Mouse (Mus musculus) stomach, postnatal 0 days (tissue): ENCODE results near the gene Col6a6. TPM values are rescaled to one million over a fixed set of nuclear protein-coding genes. Genes with fewer than 3 reads are reported as not detected.

Experiments
- ATAC-seq: fragments of 200-750 bp; cut with Nextera tagmentation; 2 replicates; pipeline ENCODE4 v1.8.0; 2017; ENCODE audit not compliant: low FRiP score, low TSS enrichment
- DNase-seq: peaks from one replicate; pipeline ENCODE4 v3.0.0-alpha.2; 2016; ENCODE audit warnings: low spot score
- H3K27ac ChIP-seq: fragments of 300-500 bp; sonication (generic); replicated peaks from 2 replicates; pipeline ENCODE4 v1.5.1; 2014; ENCODE audit warnings: mild to moderate bottlenecking, control low read depth
- H3K27me3 ChIP-seq: fragments of 300-500 bp; sonication (generic); 2 replicates; pipeline ENCODE4 v1.6.1; 2014; ENCODE audit warnings: low read length; ENCODE audit not compliant: control insufficient read depth, insufficient read depth
- H3K36me3 ChIP-seq: fragments of 300-500 bp; sonication (generic); 2 replicates; pipeline ENCODE4 v1.6.1; 2014; ENCODE audit warnings: low read length, mixed read lengths; ENCODE audit not compliant: control insufficient read depth, insufficient read depth
- H3K4me1 ChIP-seq: fragments of 300-500 bp; sonication (generic); replicated peaks from 2 replicates; pipeline ENCODE4 v1.6.1; 2014; ENCODE audit warnings: antibody characterized with exemption; ENCODE audit not compliant: control insufficient read depth, insufficient read depth
- H3K4me2 ChIP-seq: fragments of 300-500 bp; sonication (generic); replicated peaks from 2 replicates; pipeline ENCODE4 v1.6.1; 2014; ENCODE audit warnings: low read depth, mild to moderate bottlenecking, control low read depth, moderate library complexity
- H3K4me3 ChIP-seq: fragments of 300-500 bp; sonication (generic); 2 replicates; pipeline ENCODE4 v1.5.1; 2014; ENCODE audit warnings: low read depth, low read length, control low read depth
- H3K9ac ChIP-seq: fragments of 300-500 bp; sonication (generic); 2 replicates; pipeline ENCODE4 v1.6.1; 2014; ENCODE audit warnings: mild to moderate bottlenecking, low read length, control low read depth, mixed read lengths
- H3K9me3 ChIP-seq: fragments of 300-500 bp; sonication (generic); 2 replicates; pipeline ENCODE4 v1.6.1; 2016; ENCODE audit warnings: low read length; ENCODE audit not compliant: control insufficient read depth
- CTCF ChIP-seq: IDR thresholded peaks from 2 replicates; pipeline ENCODE4 v1.5.1; 2016; ENCODE audit warnings: antibody characterized with exemption, low read depth, mild to moderate bottlenecking, moderate library complexity
- EP300 ChIP-seq: optimal IDR thresholded peaks from 2 replicates; pipeline ENCODE3; 2016; ENCODE audit warnings: antibody characterized with exemption
- WGBS: fragments of 180-500 bp; shearing (Covaris S2); extraction: QIAGEN DNeasy Blood & Tissue Kit; methylation state at CpG from one replicate; pipeline ENCODE4 v1.1.7; 2014; 5-methylcytosine and 5-hydroxymethylcytosine counted together
- polyA plus RNA-seq: library from polyadenylated mRNA; unstranded; fragments of >200 nt; fragmentation: Nextera tagmentation; extraction: Ambion mirVana; gene quantifications from 2 replicates; pipeline ENCODE4 v1.2.1, GENCODE M21; 2015

The Col6a6 gene
- polyA plus RNA-seq, 1 experiment from 2014 or later = 0.18 TPM

- H3K9me3 ChIP-seq = no peaks in the 10 kb centered on the region
- TF ChIP-seq CTCF (no peak), EP300 (no peak)
- DNase-seq = no peak
- H3K9ac ChIP-seq = no peak overlapping the region
- H3K27ac ChIP-seq = no peak overlapping the region
- ATAC-seq = no peak
- no peak overlapping the region for H3K4me2 ChIP-seq
- WGBS = 92% methylated on average over 3 of the region's 3 CpGs
- H3K36me3 ChIP-seq = no peaks in the 10 kb centered on the region
- no peaks in the 10 kb centered on the region for H3K27me3 ChIP-seq
- H3K4me3 ChIP-seq = no peak overlapping the region
- H3K4me1 ChIP-seq = no peaks in the 10 kb centered on the region
Observed at GRCm38 (mm10) chr9:105712049-105712448, 115.9 kb downstream of the Col6a6 start.

DNA sequence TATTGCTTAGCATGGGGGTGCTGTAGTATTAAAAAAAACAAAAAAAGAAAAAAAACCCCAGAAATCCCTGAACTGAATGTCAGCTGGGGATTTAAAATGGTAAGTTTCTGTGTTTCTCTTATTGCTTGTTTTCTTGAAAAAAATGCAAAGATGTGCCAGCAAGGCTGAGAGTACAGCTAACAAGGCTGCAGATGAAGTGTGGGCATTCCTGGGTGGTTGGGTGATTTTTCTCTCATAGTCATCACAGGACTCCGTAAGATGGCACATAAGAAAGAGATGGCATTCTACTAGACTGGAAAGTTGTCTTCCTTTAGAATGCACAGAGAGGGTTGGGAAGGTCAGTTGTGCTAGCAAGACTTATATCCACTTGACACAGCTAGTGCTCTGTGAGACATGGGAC, 122.9 kb downstream of the Col6a6 start:
- Histone ChIP-seq H3K27ac (no peak overlapping the region), H3K4me2 (no peak overlapping the region), H3K36me3 (no peaks in the 10 kb centered on the region), H3K27me3 (no peaks in the 10 kb centered on the region), H3K9ac (no peak overlapping the region), H3K9me3 (no peaks in the 10 kb centered on the region), H3K4me3 (no peak overlapping the region), H3K4me1 (no peaks in the 10 kb centered on the region)
- 96% methylated on average over 1 of the region's 1 CpGs for WGBS
- ATAC-seq = no peak
- TF ChIP-seq EP300 = no peak
- no peak for DNase-seq

GRCm38 (mm10) chr9:105704226-105704932, 123.6 kb downstream of the Col6a6 start:
- no peaks in the 10 kb centered on the region for H3K36me3 ChIP-seq
- no peak for DNase-seq
- 86% methylated on average over 16 of the region's 16 CpGs for WGBS

GRCm38 (mm10) chr9:105701966-105702365, 126.0 kb downstream of the Col6a6 start:
- DNase-seq = no peak
- Histone ChIP-seq H3K9ac (no peak overlapping the region), H3K4me2 (no peak overlapping the region), H3K4me3 (no peak overlapping the region), H3K27me3 (no peaks in the 10 kb centered on the region), H3K9me3 (no peaks in the 10 kb centered on the region), H3K4me1 (peaks cover 5% of the 10 kb centered on the region; the same call in 1 of the 2 replicates), H3K36me3 (no peaks in the 10 kb centered on the region), H3K27ac (no peak overlapping the region)
- 65% methylated on average over 9 of the region's 9 CpGs for WGBS
- ATAC-seq = no peak
- TF ChIP-seq EP300 (no peak), CTCF (no peak)

More at GRCm38 (mm10) chr9:105704226-105704932, 123.6 kb downstream of the Col6a6 start:
- H3K27me3 ChIP-seq = no peaks in the 10 kb centered on the region
- H3K27ac ChIP-seq = no peak overlapping the region
- no peaks in the 10 kb centered on the region for H3K4me1 ChIP-seq
- H3K9me3 ChIP-seq = no peaks in the 10 kb centered on the region
- no peak overlapping the region for H3K9ac ChIP-seq
- no peak for ATAC-seq
- no peak overlapping the region for H3K4me3 ChIP-seq
- TF ChIP-seq EP300 (no peak), CTCF (no peak)
- no peak overlapping the region for H3K4me2 ChIP-seq

DNA sequence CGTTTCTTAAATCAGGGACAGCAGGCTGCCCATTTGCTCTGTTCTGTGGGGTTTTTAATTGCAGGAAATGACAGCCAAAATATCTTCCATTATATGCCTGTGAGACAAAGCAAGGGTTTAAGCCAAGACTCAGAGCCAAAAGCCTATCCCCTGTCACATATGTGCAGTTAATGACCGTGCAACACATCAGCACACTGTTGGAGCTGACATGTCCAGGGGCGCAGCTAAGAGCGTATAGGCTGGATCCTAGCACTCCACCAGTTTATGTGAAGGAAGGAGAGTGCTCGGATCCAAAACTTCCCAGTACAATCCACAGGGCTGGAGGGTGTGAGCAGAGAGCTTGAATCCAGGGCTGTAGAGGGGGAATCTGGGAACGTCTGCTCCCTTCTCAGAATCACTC, 127.3 kb downstream of the Col6a6 start:
- DNase-seq (no peak), ATAC-seq (no peak)
- no peaks in the 10 kb centered on the region for H3K36me3 ChIP-seq
- WGBS = 69% methylated on average over 6 of the region's 6 CpGs
- peaks cover 5% of the 10 kb centered on the region; the same call in 1 of the 2 replicates for H3K4me1 ChIP-seq
- no peak overlapping the region for H3K27ac ChIP-seq
- H3K27me3 ChIP-seq = no peaks in the 10 kb centered on the region
- no peak overlapping the region for H3K9ac ChIP-seq
- H3K4me2 ChIP-seq = no peak overlapping the region
- no peaks in the 10 kb centered on the region for H3K9me3 ChIP-seq
- no peak overlapping the region for H3K4me3 ChIP-seq
- TF ChIP-seq CTCF (no peak), EP300 (no peak)

- H3K9ac ChIP-seq = no peak overlapping the region
- no peaks in the 10 kb centered on the region for H3K36me3 ChIP-seq
- H3K4me2 ChIP-seq = no peak overlapping the region
- DNase-seq (no peak), ATAC-seq (0 out of 2 replicates have a peak, but pooled peaks have one; percentile 16)
- WGBS = 21% methylated on average over 9 of the region's 9 CpGs
- no peak overlapping the region for H3K4me3 ChIP-seq
- no peaks in the 10 kb centered on the region for H3K9me3 ChIP-seq
- no peak overlapping the region for H3K27ac ChIP-seq
- no peak for TF ChIP-seq EP300
- no peak for TF ChIP-seq CTCF
- H3K4me1 ChIP-seq = peaks cover 5% of the 10 kb centered on the region; the same call in 1 of the 2 replicates
- no peaks in the 10 kb centered on the region for H3K27me3 ChIP-seq
Observed at GRCm38 (mm10) chr9:105697764-105698396, 130.1 kb downstream of the Col6a6 start.
